Mouse (Mus musculus) urinary bladder, postnatal 36 days (tissue): ENCODE results near the gene Gm17079.
"Not testable (repeated sequence)": the region's sequence is repeated elsewhere in the genome, so short reads cannot be mapped to it uniquely, and the experiment has no call there.

Source experiments
- DNase-seq, 2 experiments: peaks; one replicate each; pipeline ENCODE4 v3.0.0; 2022; ENCODE audit warnings: low spot score in 2 of 2, mixed read lengths in 1 of 2

Gene Gm17079

DNA sequence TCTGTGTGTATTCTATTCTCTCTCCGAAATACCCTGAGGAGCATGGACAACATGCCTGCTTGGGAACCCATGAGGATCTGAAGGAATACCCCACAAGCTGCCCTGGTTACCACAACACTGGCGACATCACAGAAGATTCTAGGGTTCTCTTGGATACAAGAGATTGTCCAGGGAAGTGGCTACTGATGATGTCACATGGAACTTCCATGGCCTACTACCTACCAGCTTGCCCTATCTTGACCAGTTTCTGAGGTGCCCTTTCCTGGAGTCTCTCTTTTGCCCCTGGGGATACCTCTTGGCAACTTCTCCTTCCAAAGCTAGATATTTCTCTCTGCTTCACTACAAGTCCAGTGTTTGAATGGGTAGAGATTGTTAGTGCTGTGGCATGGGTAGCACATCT is at the start of gene Gm17079:
Gene Gm17079 (minus strand): TSS at position 101 of the 400 bp plus-strand sequence.
- not testable (repeated sequence) for DNase-seq

DNA sequence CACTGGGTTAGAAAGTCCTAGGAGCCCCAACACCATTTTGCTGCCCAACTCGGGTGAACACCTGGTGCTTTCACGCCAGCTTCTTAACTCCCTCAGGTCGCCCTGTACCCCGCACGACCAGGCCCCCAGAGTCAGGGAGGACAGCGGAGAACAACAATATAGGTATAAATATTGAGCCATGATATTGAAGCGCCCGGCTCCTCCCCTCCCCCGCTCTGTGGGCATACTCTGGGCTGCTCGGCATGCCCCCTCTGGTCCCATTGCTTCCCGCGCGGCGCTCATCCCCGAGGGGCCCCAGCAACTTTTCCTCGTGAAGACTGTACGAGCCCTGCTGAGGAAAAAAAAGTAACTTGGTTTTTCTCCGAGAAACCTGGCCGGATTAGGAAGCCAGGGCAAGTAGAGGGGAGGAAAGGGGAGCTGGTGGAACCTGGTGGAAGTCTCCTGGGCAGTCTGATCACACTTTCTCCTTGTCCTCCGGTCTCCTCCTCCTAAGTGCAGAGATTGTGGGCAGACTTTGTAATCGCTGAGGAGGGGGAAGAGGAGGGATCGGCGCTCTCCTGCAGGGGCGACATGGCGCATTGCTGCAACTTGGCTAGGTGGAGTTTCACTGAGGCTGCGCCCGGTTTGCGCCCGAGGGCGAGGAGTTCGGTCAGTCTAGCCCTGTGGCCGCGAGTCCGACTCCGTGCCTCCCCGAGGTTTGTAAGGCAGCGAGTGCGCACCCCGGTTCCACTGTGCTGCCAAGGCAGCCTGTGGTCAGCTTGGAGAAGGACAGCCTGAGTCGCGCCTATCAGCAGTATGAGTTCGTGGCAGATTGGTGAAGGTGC is 45.3 kb upstream of the Gm17079 start:
- no peak for DNase-seq

DNA sequence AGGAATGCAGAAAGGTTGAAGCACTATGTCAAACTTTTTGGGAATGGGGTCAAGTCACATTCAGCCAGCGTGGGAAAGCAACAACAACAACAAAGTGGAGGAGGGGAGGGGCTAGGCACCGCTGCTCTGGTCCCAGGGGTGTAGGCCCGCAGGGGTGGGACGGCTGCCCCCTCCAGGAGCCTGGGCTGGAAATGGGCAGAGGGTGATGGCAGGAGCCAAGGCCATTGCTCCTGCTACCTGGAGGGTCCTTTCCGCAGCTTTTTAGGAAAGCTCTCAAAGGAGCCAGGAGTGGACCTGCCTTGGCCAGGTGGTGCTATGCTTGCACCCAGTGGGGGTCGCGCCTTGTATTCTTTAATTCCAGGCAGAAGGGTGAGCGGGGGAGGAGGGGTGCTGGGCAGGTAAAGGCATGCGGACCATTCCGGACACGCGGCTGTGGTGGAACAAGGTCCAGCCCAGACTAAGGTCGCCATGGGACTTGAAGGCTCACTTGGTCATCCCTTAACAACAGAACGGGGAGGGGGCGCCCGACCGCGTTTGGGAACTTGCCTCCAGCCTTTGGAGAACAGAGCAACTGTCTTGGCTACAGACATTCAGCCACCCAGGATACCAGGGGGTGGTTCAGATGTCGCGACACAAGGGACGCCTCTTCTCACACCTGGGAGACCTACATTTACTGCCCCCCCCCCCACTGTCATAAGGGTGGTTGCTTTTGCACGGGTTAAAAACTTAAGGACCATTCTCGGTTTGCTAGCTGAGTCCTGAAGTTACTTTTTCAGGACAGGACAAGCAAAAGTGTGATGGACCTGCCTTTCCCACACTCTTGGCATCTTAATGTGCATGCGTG is 44.1 kb upstream of the Gm17079 start:
- DNase-seq = no peak

DNA sequence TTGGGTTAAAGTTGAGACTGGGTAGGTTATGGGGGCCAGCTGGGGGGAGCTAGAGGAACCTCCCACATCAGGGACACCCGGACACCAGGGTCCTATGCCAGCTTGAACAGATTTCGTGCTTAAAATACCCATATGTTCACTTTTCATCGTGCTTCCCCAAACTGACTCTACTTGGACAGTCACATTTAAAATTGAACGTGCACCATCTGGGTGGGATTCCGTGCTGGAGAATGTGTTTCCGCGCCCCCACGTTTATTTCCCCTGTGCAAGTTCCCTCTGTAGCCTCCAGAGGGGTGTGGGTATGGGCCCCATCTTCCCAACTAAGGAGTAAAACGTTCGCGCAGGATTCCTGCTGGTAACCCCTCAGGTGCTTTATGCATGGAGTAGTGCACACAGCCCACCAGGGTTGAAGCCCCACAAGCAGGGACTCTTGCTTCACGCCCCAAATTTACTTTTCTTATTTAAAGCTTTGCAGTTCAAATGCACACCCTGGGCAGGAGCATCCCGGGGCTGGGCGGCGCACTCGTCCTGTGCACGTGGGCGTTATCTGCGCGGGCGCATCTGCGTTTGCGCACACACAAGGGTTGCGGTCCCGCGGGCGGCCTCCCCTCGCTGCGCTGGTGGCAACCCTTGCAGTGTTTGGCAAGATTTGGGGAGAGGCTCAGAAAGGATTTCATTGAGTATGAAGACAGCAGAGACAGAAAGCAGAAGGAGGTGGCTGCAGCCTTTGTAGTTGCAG is 43.3 kb upstream of the Gm17079 start:
- no peak for DNase-seq

DNA sequence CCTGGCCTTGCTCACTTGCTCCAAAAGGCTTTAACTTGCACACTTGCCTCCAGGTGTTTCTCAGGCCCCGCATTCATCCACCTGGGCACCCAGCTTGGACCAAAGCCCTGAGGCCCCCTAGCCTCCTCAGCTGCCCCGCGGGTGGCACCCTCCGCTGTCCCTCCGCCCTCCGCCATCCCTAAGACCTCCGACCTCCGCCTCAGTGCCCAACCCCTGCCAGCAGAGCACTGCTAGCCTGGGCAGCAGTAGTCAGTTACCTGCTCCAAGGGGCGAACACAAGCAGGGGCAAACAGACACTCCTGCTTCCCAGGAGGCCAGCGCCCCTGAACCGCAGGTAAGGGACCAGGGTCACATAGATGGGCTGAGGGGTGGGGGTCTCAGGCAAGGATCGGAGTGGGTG is 42.7 kb upstream of the Gm17079 start:
- no peak for DNase-seq

DNA sequence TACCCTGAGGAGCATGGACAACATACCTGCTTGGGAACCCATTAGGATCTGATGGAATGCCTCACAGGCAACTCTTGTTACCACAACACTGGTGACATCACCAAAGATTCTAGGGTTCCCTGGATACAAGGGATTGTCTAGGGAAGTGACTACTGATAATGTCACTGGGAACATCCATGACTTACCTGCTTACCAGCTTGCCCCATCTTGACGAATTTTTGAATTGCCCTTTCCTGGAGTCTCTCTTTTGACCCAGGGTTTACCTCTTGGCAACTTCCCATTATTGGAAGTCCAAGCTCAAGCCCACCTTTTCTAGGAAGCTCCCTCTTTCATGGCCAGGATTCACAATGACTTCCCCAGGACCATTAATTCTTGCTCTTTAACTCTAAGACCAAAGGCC is 21.8 kb upstream of the Gm17079 start, which contains the start of gene Gm5800:
Gene Gm5800 (minus strand): TSS at position 101 of the 400 bp plus-strand sequence.
- no peak for DNase-seq

GRCm38 (mm10) chr14:51677269-51677668 is 18.0 kb downstream of the Gm17079 start:
- no peak for DNase-seq
